Mouse (Mus musculus) ES-Bruce4 (cell line): ENCODE results near the gene Gpr37l1.

ENCODE experiments used
- CTCF ChIP-seq: IDR thresholded peaks from one replicate; pipeline ENCODE4 v1.8.1; 2011; ENCODE audit warnings: low read depth, low read length
- EP300 ChIP-seq: IDR thresholded peaks from 2 replicates; pipeline ENCODE4 v1.6.1; 2011; ENCODE audit warnings: low read depth, low read length; ENCODE audit not compliant: insufficient read depth

DNA sequence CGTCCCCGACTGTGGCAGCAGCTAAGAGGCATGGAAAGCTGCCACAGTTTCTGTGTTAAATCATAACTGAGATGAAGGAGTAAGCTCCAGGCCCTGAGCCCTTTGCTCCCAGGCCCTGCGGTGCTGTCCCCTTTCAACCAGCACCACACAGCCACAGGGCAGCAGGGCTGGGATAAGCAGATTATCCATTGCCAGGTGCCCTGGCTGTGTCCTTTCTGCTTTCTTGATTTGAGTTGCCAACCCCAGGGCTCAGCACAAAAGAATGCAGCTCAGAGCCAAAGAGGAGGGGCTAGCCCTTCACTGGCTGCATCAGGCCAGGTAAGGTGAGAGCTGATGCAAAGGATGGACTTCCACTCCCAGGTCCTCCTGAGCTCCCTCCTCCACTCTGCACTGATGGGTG, 10.2 kb upstream of the Gpr37l1 start:
- TF ChIP-seq CTCF (no peak), EP300 (no peak)
